Mouse (Mus musculus): ENCODE measurements around the gene Letm1. TPM values are rescaled to one million over a fixed set of nuclear protein-coding genes. Genes with fewer than 3 reads are reported as not detected.

Letm1 gene
- polyA plus RNA-seq, 1 experiment from 2014 or later: 44.7 TPM

- H3K27ac ChIP-seq: no peak overlapping the region
- no peak for ATAC-seq (ENCODE audit: insufficient read depth, low FRiP score, low read depth)
- H3K4me3 ChIP-seq (replicated peaks): no peak overlapping the region
- no peaks in the 10 kb centered on the region for H3K27me3 ChIP-seq (replicated peaks)
- WGBS: 79% methylated on average over 11 of the region's 11 CpGs
- peaks cover 49% of the 10 kb centered on the region for H3K4me1 ChIP-seq
- no peak overlapping the region for H3K9ac ChIP-seq
- H3K4me2 ChIP-seq: no peak overlapping the region
- H3K36me3 ChIP-seq: no peaks in the 10 kb centered on the region
- H3K9me3 ChIP-seq: no peaks in the 10 kb centered on the region
Measured at GRCm38 (mm10) chr5:33689852-33690645, 92.6 kb downstream of the Letm1 start.

Other genes with a start within 250 kb of the Letm1 start
- gene Fam53a, start 153.2 kb downstream of the Letm1 start, polyA plus RNA-seq (2015; fragmentation: Nextera tagmentation; extraction: Ambion mirVana): 52.9 and 53.9 TPM in 2 replicates
- 0.17 and 0.58 TPM in 2 replicates for gene Gm9903, start 152.9 kb downstream of the Letm1 start, polyA plus RNA-seq (2015; fragmentation: Nextera tagmentation; extraction: Ambion mirVana)
- 208 and 215 TPM in 2 replicates for gene Slbp, start 130.2 kb downstream of the Letm1 start, polyA plus RNA-seq (2015; fragmentation: Nextera tagmentation; extraction: Ambion mirVana)
- 155 and 165 TPM in 2 replicates for gene Tacc3, start 124.7 kb downstream of the Letm1 start, polyA plus RNA-seq (2015; fragmentation: Nextera tagmentation; extraction: Ambion mirVana)
- gene Tmem129, start 124.4 kb downstream of the Letm1 start, polyA plus RNA-seq (2015; fragmentation: Nextera tagmentation; extraction: Ambion mirVana): 33.7 and 35.6 TPM in 2 replicates
- gene Fgfr3, start 61.1 kb downstream of the Letm1 start, polyA plus RNA-seq (2015; fragmentation: Nextera tagmentation; extraction: Ambion mirVana): 25.3 and 29.2 TPM in 2 replicates
- 37.3 and 37.9 TPM in 2 replicates for gene Nsd2, start 37.9 kb upstream of the Letm1 start, polyA plus RNA-seq (2015; fragmentation: Nextera tagmentation; extraction: Ambion mirVana)
- gene Nelfa, start 153.6 kb upstream of the Letm1 start, polyA plus RNA-seq (2015; fragmentation: Nextera tagmentation; extraction: Ambion mirVana): 47.0 and 48.9 TPM in 2 replicates
- 67.5 and 71.5 TPM in 2 replicates for gene Gm1673, start 200.6 kb upstream of the Letm1 start, polyA plus RNA-seq (2015; fragmentation: Nextera tagmentation; extraction: Ambion mirVana)
- gene Nat8l, start 213.2 kb upstream of the Letm1 start, polyA plus RNA-seq (2015; fragmentation: Nextera tagmentation; extraction: Ambion mirVana): 0.28 and 0.32 TPM in 2 replicates